Mouse (Mus musculus): Measurements from ENCODE around the gene Cox4i2. TPM values are rescaled to one million over a fixed set of nuclear protein-coding genes. Genes with fewer than 3 reads are reported as not detected.

Gene Cox4i2
- polyA plus RNA-seq, 1 experiment from 2014 or later: 14.3 TPM

- Histone ChIP-seq H3K27ac (peak within 1 kb of the TSS; percentile 94), H3K4me2 (replicated peaks) (peak within 1 kb of the TSS; percentile 90), H3K9ac (peak within 1 kb of the TSS; percentile 80), H3K4me3 (peak within 1 kb of the TSS; percentile 68), H3K27me3 (no peaks in the 10 kb centered on the region), H3K4me1 (peaks cover 34% of the 10 kb centered on the region), H3K9me3 (no peaks in the 10 kb centered on the region), H3K36me3 (no peaks in the 10 kb centered on the region)
- ATAC-seq (ENCODE audit: insufficient number of reproducible peaks, insufficient read depth, low FRiP score, low TSS enrichment): peak; percentile 67
- under 1% methylated on average over 28 of the region's 28 CpGs for WGBS
These were observed 17.8 kb upstream of the Cox4i2 start, which contains the start of gene Id1 for GRCm38 (mm10) chr2:152736090-152736601. Id1 (plus strand) TSS chr2:152736251.

- under 1% methylated on average over 22 of the region's 22 CpGs for WGBS
- no peaks in the 10 kb centered on the region for H3K9me3 ChIP-seq
- peak overlapping the region; percentile 90 for H3K4me2 ChIP-seq (replicated peaks)
- H3K4me1 ChIP-seq: peaks cover 40% of the 10 kb centered on the region
- no peak for ATAC-seq (ENCODE audit: insufficient number of reproducible peaks, insufficient read depth, low FRiP score, low TSS enrichment)
- peak overlapping the region; percentile 80 for H3K9ac ChIP-seq
- peak overlapping the region; percentile 94 for H3K27ac ChIP-seq
- no peaks in the 10 kb centered on the region for H3K27me3 ChIP-seq
- peak overlapping the region; percentile 68 for H3K4me3 ChIP-seq
- no peaks in the 10 kb centered on the region for H3K36me3 ChIP-seq
These were observed 17.2 kb upstream of the Cox4i2 start for GRCm38 (mm10) chr2:152736748-152737147.

GRCm38 (mm10) chr2:152737306-152738221 lies 16.4 kb upstream of the Cox4i2 start:
- Histone ChIP-seq H3K27ac (peak overlapping the region; percentile 94), H3K4me1 (peaks cover 48% of the 10 kb centered on the region), H3K9me3 (no peaks in the 10 kb centered on the region), H3K4me2 (replicated peaks) (peak overlapping the region; percentile 90), H3K4me3 (peak overlapping the region; percentile 68), H3K27me3 (no peaks in the 10 kb centered on the region), H3K36me3 (no peaks in the 10 kb centered on the region), H3K9ac (peak overlapping the region; percentile 80)
- 5% methylated on average over 10 of the region's 10 CpGs for WGBS
- ATAC-seq (ENCODE audit: insufficient number of reproducible peaks, insufficient read depth, low FRiP score, low TSS enrichment): no peak

- Histone ChIP-seq H3K9me3 (no peaks in the 10 kb centered on the region), H3K36me3 (no peaks in the 10 kb centered on the region), H3K27ac (peak overlapping the region; percentile 94), H3K27me3 (no peaks in the 10 kb centered on the region), H3K4me1 (peaks cover 50% of the 10 kb centered on the region), H3K4me2 (replicated peaks) (peak overlapping the region; percentile 90), H3K4me3 (peak overlapping the region; percentile 68), H3K9ac (peak overlapping the region; percentile 80)
- ATAC-seq (ENCODE audit: insufficient number of reproducible peaks, insufficient read depth, low FRiP score, low TSS enrichment): no peak
- whole genome bisulfite sequencing: 30% methylated on average over 2 of the region's 2 CpGs
These were observed 15.6 kb upstream of the Cox4i2 start for GRCm38 (mm10) chr2:152738341-152738740.

- under 1% methylated on average over 34 of the region's 36 CpGs for WGBS
- Histone ChIP-seq H3K4me1 (peaks cover 46% of the 10 kb centered on the region), H3K36me3 (no peaks in the 10 kb centered on the region), H3K27ac (peak overlapping the region; percentile 94), H3K9ac (peak overlapping the region; percentile 32; the same call in 1 of the 2 replicates), H3K4me3 (peak overlapping the region; percentile 68), H3K4me2 (replicated peaks) (peak overlapping the region; percentile 90), H3K9me3 (no peaks in the 10 kb centered on the region), H3K27me3 (no peaks in the 10 kb centered on the region)
- peak; percentile 79 for ATAC-seq (ENCODE audit: insufficient number of reproducible peaks, insufficient read depth, low FRiP score, low TSS enrichment)
These were observed 14.7 kb upstream of the Cox4i2 start for GRCm38 (mm10) chr2:152739031-152739841.

- Histone ChIP-seq H3K27me3 (no peaks in the 10 kb centered on the region), H3K4me1 (peaks cover 40% of the 10 kb centered on the region), H3K36me3 (no peaks in the 10 kb centered on the region), H3K9me3 (no peaks in the 10 kb centered on the region), H3K9ac (0 out of 2 replicates have a peak overlapping the region, but pooled peaks have one; percentile 32), H3K27ac (peak overlapping the region; percentile 94), H3K4me2 (replicated peaks) (peak overlapping the region; percentile 90), H3K4me3 (0 out of 2 replicates have a peak overlapping the region, but pooled peaks have one; percentile 68)
- 0 out of 2 replicates have a peak, but pooled peaks have one; percentile 2 for ATAC-seq (ENCODE audit: insufficient number of reproducible peaks, insufficient read depth, low FRiP score, low TSS enrichment)
- 11% methylated on average over 3 of the region's 3 CpGs for WGBS
These were observed 14.1 kb upstream of the Cox4i2 start for GRCm38 (mm10) chr2:152739842-152740260.

- 55% methylated on average over 5 of the region's 5 CpGs for WGBS
- H3K4me3 ChIP-seq: no peak overlapping the region
- H3K4me2 ChIP-seq (replicated peaks): no peak overlapping the region
- ATAC-seq (ENCODE audit: insufficient number of reproducible peaks, insufficient read depth, low FRiP score, low TSS enrichment): no peak
- peaks cover 40% of the 10 kb centered on the region for H3K4me1 ChIP-seq
- H3K9ac ChIP-seq: no peak overlapping the region
- H3K27me3 ChIP-seq: no peaks in the 10 kb centered on the region
- H3K9me3 ChIP-seq: no peaks in the 10 kb centered on the region
- no peaks in the 10 kb centered on the region for H3K36me3 ChIP-seq
- H3K27ac ChIP-seq: peak overlapping the region; percentile 94
These were observed 13.5 kb upstream of the Cox4i2 start for GRCm38 (mm10) chr2:152740490-152740889.

GRCm38 (mm10) chr2:152741153-152742041 lies 12.6 kb upstream of the Cox4i2 start:
- no peaks in the 10 kb centered on the region for H3K36me3 ChIP-seq
- peak overlapping the region; percentile 88 for H3K27ac ChIP-seq
- WGBS: 37% methylated on average over 14 of the region's 14 CpGs
- no peaks in the 10 kb centered on the region for H3K9me3 ChIP-seq
- no peaks in the 10 kb centered on the region for H3K27me3 ChIP-seq
- no peak overlapping the region for H3K4me3 ChIP-seq
- no peak for ATAC-seq (ENCODE audit: insufficient number of reproducible peaks, insufficient read depth, low FRiP score, low TSS enrichment)
- H3K4me2 ChIP-seq (replicated peaks): peak overlapping the region; percentile 27
- H3K4me1 ChIP-seq: peaks cover 40% of the 10 kb centered on the region
- peak overlapping the region; percentile 22; the same call in 1 of the 2 replicates for H3K9ac ChIP-seq

GRCm38 (mm10) chr2:152742435-152742834 lies 11.5 kb upstream of the Cox4i2 start:
- no peak overlapping the region for H3K9ac ChIP-seq
- no peaks in the 10 kb centered on the region for H3K36me3 ChIP-seq
- H3K27me3 ChIP-seq: no peaks in the 10 kb centered on the region
- no peak for ATAC-seq (ENCODE audit: insufficient number of reproducible peaks, insufficient read depth, low FRiP score, low TSS enrichment)
- H3K27ac ChIP-seq: peak overlapping the region; percentile 88
- H3K4me2 ChIP-seq (replicated peaks): no peak overlapping the region; the same call in 1 of the 2 replicates
- no peak overlapping the region for H3K4me3 ChIP-seq
- H3K4me1 ChIP-seq: peaks cover 39% of the 10 kb centered on the region
- WGBS: 22% methylated on average over 10 of the region's 10 CpGs
- H3K9me3 ChIP-seq: no peaks in the 10 kb centered on the region

- no peak for ATAC-seq (ENCODE audit: insufficient number of reproducible peaks, insufficient read depth, low FRiP score, low TSS enrichment)
- WGBS: 62% methylated on average over 17 of the region's 17 CpGs
- Histone ChIP-seq H3K9ac (no peak overlapping the region), H3K4me1 (peaks cover 18% of the 10 kb centered on the region), H3K9me3 (no peaks in the 10 kb centered on the region), H3K27me3 (no peaks in the 10 kb centered on the region), H3K36me3 (no peaks in the 10 kb centered on the region), H3K4me2 (replicated peaks) (no peak overlapping the region), H3K27ac (no peak overlapping the region), H3K4me3 (no peak overlapping the region)
These were observed 2.8 kb downstream of the Cox4i2 start for GRCm38 (mm10) chr2:152756474-152757393.

Data from embryonic facial prominence, embryonic 12.5 days (tissue).